Mouse (Mus musculus): ENCODE measurements around the gene Bag6. TPM values are rescaled to one million over a fixed set of nuclear protein-coding genes. Genes with fewer than 3 reads are reported as not detected.
A peak's percentile ranks its signal among the peaks of the same experiment; 100 is the strongest.

Gene Bag6
- 100 to 1,000 TPM; 354 to 477 (median 417) TPM for total RNA-seq (2022)

- DNase-seq, result peak; percentile 91
Observed at GRCm38 (mm10) chr17:35134801-35135590, at the start of gene Bag6. Bag6 (plus strand) TSS chr17:35135178.

GRCm38 (mm10) chr17:35085208-35085865, 49.6 kb upstream of the Bag6 start, which contains the start of gene Ly6g6f:
Ly6g6f (minus strand) TSS chr17:35085610.
- no peak for DNase-seq

GRCm38 (mm10) chr17:35088151-35088550, 46.8 kb upstream of the Bag6 start:
- DNase-seq, result no peak

GRCm38 (mm10) chr17:35088825-35089644, 45.9 kb upstream of the Bag6 start, which contains the start of gene Abhd16a:
Abhd16a (plus strand) TSS chr17:35089263.
- DNase-seq, result peak; percentile 90

- peak; percentile 33 for DNase-seq
Observed at GRCm38 (mm10) chr17:35090166-35090932, 44.6 kb upstream of the Bag6 start.

GRCm38 (mm10) chr17:35092403-35093198, 42.4 kb upstream of the Bag6 start:
- no peak for DNase-seq

DNA sequence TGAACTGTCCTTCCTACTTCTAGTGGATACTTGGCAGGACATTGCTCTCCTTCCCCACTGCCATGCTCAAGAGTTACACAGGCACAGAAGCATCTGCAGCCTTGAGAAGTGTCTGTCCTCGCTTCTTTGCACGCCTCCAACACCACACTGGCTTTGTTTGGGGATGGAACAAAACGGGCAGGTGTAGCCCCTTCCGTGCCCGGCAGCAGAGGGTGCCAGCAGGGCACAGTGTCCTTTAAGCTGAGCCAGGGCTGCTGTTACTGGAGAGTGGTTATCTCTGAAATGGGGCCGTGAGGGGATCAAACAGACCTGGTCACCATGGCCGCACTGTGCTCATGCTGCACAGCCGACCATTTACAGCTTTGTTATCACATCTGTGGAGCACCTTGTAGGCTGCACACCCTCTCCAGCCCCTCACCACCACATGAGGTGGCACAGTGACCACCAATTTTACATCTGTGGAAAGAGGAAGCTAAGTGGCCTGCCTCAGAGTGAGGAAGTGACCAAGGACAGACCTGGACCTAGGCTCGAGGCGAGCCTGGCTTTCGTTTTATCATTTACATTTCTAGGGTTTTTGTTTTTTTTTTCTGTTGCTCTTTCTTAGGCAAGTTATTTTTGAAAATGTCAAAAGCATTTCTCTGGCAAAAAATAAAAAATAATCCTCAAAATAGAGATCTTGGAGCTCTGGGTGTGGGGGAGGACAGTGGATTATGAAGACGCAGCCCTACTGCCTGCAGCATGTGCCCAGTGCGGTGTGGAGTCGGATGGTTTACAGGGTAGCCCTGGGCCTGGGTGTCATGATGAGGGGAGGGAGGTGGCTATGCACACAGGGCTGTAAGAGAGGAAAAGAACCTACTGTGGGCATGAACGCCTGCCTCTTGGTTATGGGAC, 40.3 kb upstream of the Bag6 start:
- DNase-seq, result no peak

DNA sequence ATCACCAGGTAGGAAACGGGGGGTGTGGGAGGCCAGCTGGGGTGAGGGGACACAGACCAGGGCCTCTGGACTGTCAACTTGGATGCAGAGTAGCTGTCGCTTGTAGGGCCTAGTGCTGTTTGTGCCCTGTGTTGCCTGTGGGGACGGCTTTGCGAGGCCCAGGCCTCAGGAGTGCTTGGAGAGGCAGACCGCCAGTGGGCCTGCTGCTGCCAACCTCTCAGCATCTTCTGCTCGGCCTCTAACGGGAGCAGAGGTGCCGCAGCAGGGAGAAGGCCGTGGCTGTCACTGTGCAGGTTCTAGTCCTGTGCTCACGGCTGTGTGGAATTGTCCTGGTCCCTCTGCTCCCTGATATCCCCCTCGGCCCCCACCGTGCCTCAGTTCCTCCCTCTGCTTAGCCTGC, 38.4 kb upstream of the Bag6 start:
- no peak for DNase-seq

GRCm38 (mm10) chr17:35097164-35097655, 37.8 kb upstream of the Bag6 start:
- no peak for DNase-seq

DNA sequence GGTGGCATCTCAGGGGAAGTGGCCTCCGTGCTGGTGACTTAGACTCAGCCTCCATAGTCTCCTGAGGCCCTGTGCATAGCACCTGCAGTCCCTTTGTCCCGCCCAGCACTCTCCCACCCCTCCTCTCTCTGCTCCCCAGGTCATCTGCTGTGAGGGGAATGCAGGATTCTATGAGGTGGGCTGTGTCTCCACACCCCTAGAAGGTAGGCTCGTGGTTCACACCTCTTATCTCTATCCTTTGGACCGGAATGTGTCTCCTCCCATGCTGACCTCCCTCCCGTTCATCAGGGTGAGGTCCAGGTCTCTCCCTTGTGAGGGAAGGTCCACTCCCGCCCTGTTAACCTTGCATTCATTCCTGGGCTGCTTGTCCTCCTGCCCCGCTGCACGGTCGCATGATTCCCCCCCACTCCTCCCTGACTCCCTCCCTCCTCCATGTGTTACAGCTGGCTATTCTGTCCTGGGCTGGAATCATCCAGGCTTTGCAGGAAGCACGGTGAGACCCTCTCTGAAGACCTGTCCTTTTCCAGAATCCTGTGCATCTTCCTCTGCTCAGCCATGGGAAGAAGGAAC, 34.7 kb upstream of the Bag6 start:
- no peak for DNase-seq

DNA sequence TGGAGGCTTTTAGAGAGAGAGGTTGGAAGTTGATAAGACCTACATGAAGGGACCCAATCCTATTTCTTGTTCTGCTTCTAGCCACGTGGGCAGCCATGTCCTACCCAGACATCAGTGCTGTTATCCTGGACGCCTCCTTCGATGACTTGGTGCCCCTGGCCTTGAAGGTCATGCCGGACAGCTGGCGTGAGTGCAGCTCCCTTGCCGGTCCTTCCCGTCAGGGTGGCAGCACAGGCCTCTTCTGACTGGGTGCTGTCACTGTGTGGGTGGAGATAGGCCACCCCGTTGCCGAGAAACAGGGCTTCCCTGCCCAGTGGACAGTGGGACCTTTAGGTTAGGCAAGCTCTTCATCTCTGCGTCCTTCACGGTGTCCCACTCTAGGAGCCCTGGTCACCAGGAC, 33.8 kb upstream of the Bag6 start:
- no peak for DNase-seq

- DNase-seq, result no peak
Observed at GRCm38 (mm10) chr17:35102299-35102698, 32.7 kb upstream of the Bag6 start.

- DNase-seq, result no peak
Observed at GRCm38 (mm10) chr17:35103221-35103690, 31.7 kb upstream of the Bag6 start.

DNA sequence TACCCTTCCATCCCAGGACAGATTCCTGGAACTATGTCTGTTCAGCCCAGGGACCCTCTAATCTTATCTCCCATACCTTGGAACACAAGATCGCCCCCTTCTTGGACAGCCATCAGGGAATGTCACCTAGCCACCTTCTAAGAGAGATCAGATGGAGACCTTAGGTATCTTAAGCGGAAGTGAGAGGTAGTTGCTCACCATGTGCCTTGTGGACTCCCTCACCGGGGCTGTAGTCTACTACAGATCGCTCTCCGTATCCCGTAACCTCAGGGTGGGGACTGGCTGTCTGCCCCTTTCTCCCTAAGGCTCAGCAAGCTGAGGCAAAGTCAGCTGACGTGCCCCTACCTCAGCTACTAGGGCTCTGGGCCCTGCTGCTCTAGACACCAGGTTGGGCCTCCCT, 30.9 kb upstream of the Bag6 start:
- no peak for DNase-seq

- DNase-seq, result no peak
Observed at GRCm38 (mm10) chr17:35104754-35105153, 30.2 kb upstream of the Bag6 start.

GRCm38 (mm10) chr17:35105740-35106389, 29.1 kb upstream of the Bag6 start:
- no peak for DNase-seq

DNA sequence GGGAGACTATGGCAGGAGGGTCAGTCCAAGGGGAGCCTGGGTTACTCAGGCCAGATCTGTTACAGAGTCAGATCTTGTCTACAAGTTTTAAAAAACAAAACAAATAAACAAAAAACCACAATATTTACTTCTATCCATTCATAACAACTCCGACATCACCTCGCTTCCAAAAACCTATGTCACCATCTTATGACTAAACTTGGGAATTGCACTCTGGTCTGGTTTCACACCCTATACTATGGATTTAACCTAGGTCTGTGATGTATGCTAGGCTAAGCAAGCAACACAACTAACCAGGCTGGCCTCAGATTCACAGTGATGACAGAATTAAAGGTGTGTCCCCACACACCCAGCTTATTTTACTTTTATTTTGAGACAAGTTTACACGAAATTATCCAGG, 28.5 kb upstream of the Bag6 start:
- no peak for DNase-seq

GRCm38 (mm10) chr17:35108097-35108496, 26.9 kb upstream of the Bag6 start, which contains the start of gene Ly6g5c:
Ly6g5c (plus strand) TSS chr17:35108279.
- DNase-seq, result no peak

DNA sequence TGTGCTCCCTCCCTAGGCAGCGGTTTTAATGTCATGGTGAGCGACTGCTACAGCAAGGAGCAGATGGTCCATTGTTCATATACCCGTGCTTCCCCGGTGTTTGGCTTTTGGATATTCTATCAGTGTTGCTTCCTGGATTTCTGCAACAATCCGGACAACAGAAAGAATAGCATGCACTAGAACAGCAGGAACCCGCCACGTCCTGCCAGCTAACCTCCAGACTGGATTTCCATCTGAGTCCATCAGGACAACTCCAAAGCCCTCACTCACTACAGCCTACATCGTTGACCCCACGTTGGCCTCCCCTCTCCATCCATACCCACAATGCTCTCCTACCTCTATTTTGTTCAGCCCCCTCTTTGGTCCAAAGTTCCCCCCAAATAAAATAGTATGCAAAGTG, 23.2 kb upstream of the Bag6 start:
- no peak for DNase-seq
